In genomic region chr2:93565647-93566046, GRCm38 (mm10) we compare ENCODE assay signal across 29 mouse cellular contexts. TPM values are rescaled to one million over a fixed set of nuclear protein-coding genes. Genes with fewer than 3 reads are reported as not detected.
A peak's percentile ranks its signal among the peaks of the same experiment; 100 is the strongest.
DNase-seq lines count a peak whose midpoint lies in the region; ATAC-seq and TF ChIP-seq lines count a peak whose summit lies in the region.
"Had no signal": no experiment of that assay in that cellular context is flagged by ENCODE, and none has a peak within 500 bp of the region (broad histone marks: within the 10 kb centered on the region; RNA-seq: fewer than 3 reads in every experiment).

No protein-coding gene starts in this region.

- no peak overlapping the region for H3K27ac ChIP-seq in kidney, embryonic 14.5 days (ENCODE audit: low read depth, low read length)
- no peak overlapping the region for H3K27ac ChIP-seq in kidney, adult 2 months (ENCODE audit: insufficient read depth, low read depth, low read length)
- H3K27ac ChIP-seq in intestine, embryonic 16.5 days (ENCODE audit: low read length): no peak overlapping the region
- H3K27ac ChIP-seq in heart, adult 2 months: no peak overlapping the region
- H3K27ac ChIP-seq: kidney, embryonic 15.5 days; neural tube, embryonic 15.5 days had no signal

- no peaks in the 10 kb centered on the region for H3K27me3 ChIP-seq in kidney, embryonic 14.5 days (ENCODE audit: control insufficient read depth, insufficient read depth, low read length)
- no peaks in the 10 kb centered on the region for H3K27me3 ChIP-seq in kidney, adult 2 months (replicated peaks; ENCODE audit: control insufficient read depth, insufficient read depth, low read length)
- H3K27me3 ChIP-seq in intestine, embryonic 16.5 days (replicated peaks; ENCODE audit: control insufficient read depth, insufficient read depth, low read length): no peaks in the 10 kb centered on the region
- no peaks in the 10 kb centered on the region for H3K27me3 ChIP-seq in heart, adult 2 months (ENCODE audit: control insufficient read depth, insufficient read depth, low read length)
- H3K27me3 ChIP-seq: heart, embryonic 12.5 days; kidney, embryonic 15.5 days; neural tube, embryonic 15.5 days had no signal

- WGBS in kidney, embryonic 14.5 days: 46% methylated on average over 6 of the region's 6 CpGs
- WGBS in kidney, adult 2 months: 44% methylated on average over 6 of the region's 6 CpGs
- 32% methylated on average over 6 of the region's 6 CpGs for WGBS in intestine, embryonic 16.5 days
- WGBS in heart, adult 2 months: 54% methylated on average over 6 of the region's 6 CpGs

- no peaks in the 10 kb centered on the region for H3K79me2 ChIP-seq in heart, adult 2 months (replicated peaks; ENCODE audit: control insufficient read depth, insufficient read depth, low read length)

- 0 out of 2 replicates have a peak, but pooled peaks have one; percentile 32 for ATAC-seq in kidney, embryonic 14.5 days (ENCODE audit: low FRiP score, low TSS enrichment)
- 0 out of 2 replicates have a peak, but pooled peaks have one; percentile 50 for ATAC-seq in intestine, embryonic 16.5 days
- ATAC-seq: forebrain, postnatal 0 days; hindbrain, embryonic 16.5 days; midbrain, embryonic 16.5 days had no signal

- no peak overlapping the region for H3K9ac ChIP-seq in kidney, embryonic 14.5 days (ENCODE audit: low read depth, low read length)
- H3K9ac ChIP-seq in intestine, embryonic 16.5 days (ENCODE audit: low read depth, low read length): no peak overlapping the region
- H3K9ac ChIP-seq in heart, adult 2 months (ENCODE audit: low read depth, low read length): no peak overlapping the region
- H3K9ac ChIP-seq: forebrain, postnatal 0 days; heart, embryonic 12.5 days; kidney, embryonic 15.5 days; neural tube, embryonic 15.5 days had no signal

- TF ChIP-seq EP300 in heart, adult 2 months (IDR thresholded peaks at IDR 0.05; ENCODE audit: insufficient read depth, low read depth, low read length): no peak

- TF ChIP-seq CTCF in kidney, adult 2 months (conservative IDR thresholded peaks at IDR 0.05; ENCODE audit: insufficient read depth, insufficient read length, low read depth, low read length): no peak
- TF ChIP-seq CTCF in heart, adult 2 months (IDR thresholded peaks at IDR 0.05): no peak

- no peak for DNase-seq in kidney, adult 2 months
- DNase-seq in Muller cell, postnatal 12 days (ENCODE audit: inconsistent ontology term): peak; percentile 25
- DNase-seq in R1 (ENCODE audit: low read depth, low spot score): peak; percentile 32
- no peak for DNase-seq in left cerebral cortex, adult 8-10 months (ENCODE audit: low spot score in 2 of 2)
- DNase-seq in heart, adult 2 months: no peak
- DNase-seq: adrenal gland, adult 8-10 months; cerebellum, postnatal 10 days; forebrain, postnatal 0 days; heart, postnatal 14 days; liver; lung, postnatal 14 days; right cerebral cortex, postnatal 25 days; thymus, postnatal 14 days had no signal

- H3K36me3 ChIP-seq in kidney, embryonic 14.5 days (ENCODE audit: control insufficient read depth, insufficient read depth, low read length): no peaks in the 10 kb centered on the region
- no peaks in the 10 kb centered on the region for H3K36me3 ChIP-seq in kidney, adult 2 months (ENCODE audit: control insufficient read depth, insufficient read depth, low read length)
- H3K36me3 ChIP-seq in intestine, embryonic 16.5 days (ENCODE audit: control insufficient read depth, insufficient read depth, low read length): no peaks in the 10 kb centered on the region
- no peaks in the 10 kb centered on the region for H3K36me3 ChIP-seq in heart, adult 2 months (ENCODE audit: control insufficient read depth, insufficient read depth, low read length)
- H3K36me3 ChIP-seq: heart, embryonic 12.5 days; kidney, embryonic 15.5 days; neural tube, embryonic 15.5 days had no signal

- no peaks in the 10 kb centered on the region for H3K9me3 ChIP-seq in kidney, embryonic 14.5 days (ENCODE audit: control insufficient read depth, low read length)
- no peaks in the 10 kb centered on the region for H3K9me3 ChIP-seq in intestine, embryonic 16.5 days (ENCODE audit: control insufficient read depth, low read length)
- H3K9me3 ChIP-seq: heart, embryonic 12.5 days; kidney, embryonic 15.5 days; neural tube, embryonic 15.5 days had no signal

- no peaks in the 10 kb centered on the region for H3K4me1 ChIP-seq in kidney, embryonic 14.5 days (ENCODE audit: control insufficient read depth, insufficient read depth, low read length)
- H3K4me1 ChIP-seq in kidney, adult 2 months (ENCODE audit: control insufficient read depth, insufficient read depth, low read length): no peaks in the 10 kb centered on the region
- H3K4me1 ChIP-seq in intestine, embryonic 16.5 days (ENCODE audit: control insufficient read depth, insufficient read depth, low read length): 0 out of 2 replicates have a peak, but pooled peaks cover 3% of the 10 kb centered on the region
- H3K4me1 ChIP-seq in heart, adult 2 months (ENCODE audit: control insufficient read depth, insufficient read depth, low read length): no peaks in the 10 kb centered on the region

- intact Hi-C loops in heart, adult 2 months (cut with DNase I): no loop called here

- no peak for TF ChIP-seq POLR2A in kidney, adult 2 months (IDR thresholded peaks at IDR 0.05; ENCODE audit: low read depth, low read length)
- no peak for TF ChIP-seq POLR2A in heart, adult 2 months (IDR thresholded peaks at IDR 0.05; ENCODE audit: insufficient read depth, low read depth, low read length)

- no peak overlapping the region for H3K4me2 ChIP-seq in kidney, embryonic 14.5 days (replicated peaks; ENCODE audit: low read depth, low read length)
- no peak overlapping the region for H3K4me2 ChIP-seq in intestine, embryonic 16.5 days (ENCODE audit: low read depth, low read length)
- H3K4me2 ChIP-seq: heart, embryonic 12.5 days; kidney, embryonic 15.5 days; neural tube, embryonic 15.5 days had no signal

- H3K4me3 ChIP-seq in kidney, embryonic 14.5 days (ENCODE audit: low read length): no peak overlapping the region
- no peak overlapping the region for H3K4me3 ChIP-seq in kidney, adult 2 months (ENCODE audit: insufficient read depth, low read depth, low read length)
- H3K4me3 ChIP-seq in intestine, embryonic 16.5 days (ENCODE audit: low read length): no peak overlapping the region
- no peak overlapping the region for H3K4me3 ChIP-seq in heart, adult 2 months
- H3K4me3 ChIP-seq: erythroblast, embryonic 14.5 days; heart, embryonic 12.5 days; kidney, embryonic 15.5 days; neural tube, embryonic 15.5 days had no signal

RNA-seq across cellular contexts. Expression of gene Gm10803, which starts 5.3 kb away (rescaled TPM):
- not detected in 2 replicates for polyA plus RNA-seq in kidney, embryonic 14.5 days (2014; fragmentation: Nextera tagmentation; extraction: Ambion mirVana)
- polyA plus RNA-seq in kidney, adult 2 months (2012; rRNA removed): not detected in 2 replicates
- not detected in 2 replicates for polyA plus RNA-seq in intestine, embryonic 16.5 days (2015; fragmentation: Nextera tagmentation; extraction: Ambion mirVana)
- not detected for total RNA-seq in left cerebral cortex, adult 8-10 months (2022)
- not detected for total RNA-seq in heart, adult 2 months (2021)
- polyA plus RNA-seq in heart, adult 2 months (2012; rRNA removed): not detected in 2 replicates
- total RNA-seq: adrenal gland, adult 8-10 months; forebrain, postnatal 0 days; gastrocnemius, adult 18-20 months; gastrocnemius, postnatal 4 days; heart, postnatal 14 days; layer of hippocampus, adult 18-20 months; layer of hippocampus, postnatal 25 days; left cerebral cortex, postnatal 25 days; megakaryocyte, adult 5-6 weeks had no signal
- polyA plus RNA-seq: erythroblast, embryonic 14.5 days; forebrain, postnatal 0 days; heart, embryonic 12.5 days; hindbrain, embryonic 16.5 days; kidney, embryonic 15.5 days; liver, embryonic 16.5 days; midbrain, embryonic 16.5 days; neural tube, embryonic 15.5 days; spleen, adult 2 months had no signal

Comparison
In these comparisons a context has a peak if more than half of its experiments do, and no peak if none do; other contexts are left out.
1. DNase-seq: peak in Muller cell, postnatal 12 days (single experiment) and R1 (single experiment); none in kidney, adult 2 months (single experiment), left cerebral cortex, adult 8-10 months (0 of 2) and heart, adult 2 months (0 of 2).